Mouse (Mus musculus) liver, embryonic 14.5 days (tissue): Measurements from ENCODE around the gene Gm14597.

Experiments
- CTCF ChIP-seq: IDR thresholded peaks from 2 replicates; pipeline ENCODE4 v1.5.1; 2016; ENCODE audit warnings: antibody characterized with exemption, low read depth, control low read depth
- EP300 ChIP-seq: IDR thresholded peaks from 2 replicates; pipeline ENCODE4 v1.6.1; 2016; ENCODE audit warnings: antibody characterized with exemption, low read depth

- TF ChIP-seq CTCF: peak; percentile 59
- no peak for TF ChIP-seq EP300
Observed at GRCm38 (mm10) chrX:53610571-53610970, 1.8 kb upstream of the Gm14597 start.
